Mouse (Mus musculus): ENCODE data around the gene Fgd1.
A peak's percentile ranks its signal among the peaks of the same experiment; 100 is the strongest.

Fgd1 gene

DNA sequence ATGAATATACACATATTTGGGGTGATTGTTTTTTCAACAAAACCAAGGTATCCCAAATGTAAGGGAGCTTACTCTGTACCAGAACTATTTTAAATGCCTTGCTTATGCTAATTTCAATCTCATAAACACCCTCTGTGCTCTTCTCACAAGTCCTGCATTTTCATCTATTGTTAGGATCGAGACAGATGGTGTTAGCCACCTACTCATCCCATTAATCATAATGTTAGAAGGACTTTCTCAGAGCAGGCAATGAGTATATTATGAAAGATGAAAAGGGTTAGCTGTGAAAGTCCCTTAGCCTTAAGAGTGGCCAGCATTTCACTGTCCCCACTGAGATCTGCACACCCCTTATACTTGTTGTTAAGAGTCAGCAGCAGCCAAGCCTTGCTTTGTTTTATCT lies 41.5 kb downstream of the Fgd1 start:
- no peak for DNase-seq (ENCODE audit: low read depth, low spot score)

DNA sequence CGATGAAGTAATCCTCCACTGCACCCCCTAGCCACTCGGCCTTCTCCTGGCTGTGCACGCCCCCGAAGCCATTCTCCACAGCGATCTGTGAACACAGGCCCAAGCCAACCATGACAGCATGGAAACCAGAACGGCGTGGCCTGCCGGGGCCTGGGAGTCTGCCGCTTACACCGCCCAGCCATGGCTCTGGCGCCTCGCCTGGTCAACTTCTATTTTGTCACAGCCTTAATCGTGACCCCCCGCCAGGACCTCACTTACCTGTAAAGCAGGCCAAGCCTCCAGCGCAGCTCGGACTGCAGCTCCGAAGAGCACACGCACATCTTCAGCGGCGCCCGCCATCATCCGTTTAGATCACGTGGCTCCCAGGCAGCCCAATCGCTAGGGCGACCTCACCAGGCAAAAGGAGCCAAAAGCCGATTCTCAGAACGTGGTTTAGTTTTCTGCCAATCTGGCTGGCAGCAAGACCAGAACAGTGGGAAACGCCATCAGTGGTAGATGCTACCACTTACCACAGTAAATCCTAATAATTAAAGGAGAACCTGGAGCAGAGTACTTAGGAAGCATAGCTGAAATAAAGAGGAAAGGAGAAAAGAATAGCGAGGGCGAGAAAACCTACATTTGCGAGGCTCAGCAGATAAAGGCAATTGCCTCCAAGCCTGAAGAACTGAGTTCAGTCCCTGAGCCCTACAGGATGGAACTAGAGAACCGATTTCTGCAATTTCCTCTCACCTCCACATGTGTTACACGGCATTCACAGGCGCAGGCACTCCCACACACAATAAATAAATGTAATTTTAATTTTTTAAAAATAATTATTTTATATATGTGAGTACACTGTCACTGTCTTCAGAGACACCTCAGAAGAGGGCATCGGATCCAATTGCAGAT lies 50.5 kb downstream of the Fgd1 start, which contains the start of gene Tsr2:
TSS of gene Tsr2 (minus strand) at position 373 of the 888 bp plus-strand sequence.
- peak; percentile 46 for DNase-seq (ENCODE audit: low read depth, low spot score)

DNA sequence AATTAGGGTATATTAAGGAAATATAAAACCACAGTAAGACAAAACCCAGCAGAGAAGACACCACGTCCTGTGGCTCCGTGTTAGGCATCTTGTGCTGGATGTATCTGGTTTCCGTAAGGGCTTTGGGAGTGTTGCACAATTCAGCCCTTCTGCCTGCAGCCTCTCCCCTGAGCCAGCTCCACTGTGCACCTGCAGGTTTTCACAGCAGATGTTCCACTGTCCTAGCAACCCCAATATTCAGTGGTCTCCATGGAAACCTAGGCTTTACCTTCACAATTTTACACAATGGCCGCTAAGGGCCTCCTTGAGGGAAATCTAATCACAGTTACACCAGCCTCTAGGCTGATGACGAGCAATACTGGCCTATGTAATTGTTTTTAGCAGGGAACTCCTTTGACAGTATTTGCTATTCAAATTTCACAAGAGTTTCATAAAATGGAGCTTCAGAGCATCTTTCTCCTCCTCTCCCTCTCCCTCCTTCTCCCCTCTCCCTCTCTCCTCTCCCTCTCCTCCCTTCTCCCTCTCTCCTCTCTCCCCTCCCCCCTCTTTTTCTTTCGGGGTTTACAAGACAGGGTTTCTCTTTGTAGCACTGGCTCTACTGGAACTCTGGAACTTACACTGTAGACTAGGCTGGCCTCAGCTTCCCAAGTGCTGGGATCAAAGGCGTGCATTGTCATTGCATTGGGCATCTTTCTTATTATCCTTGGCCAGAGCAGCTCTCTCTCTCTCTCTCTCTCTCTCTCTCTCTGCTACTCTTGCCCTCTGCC lies 61.5 kb downstream of the Fgd1 start:
- DNase-seq (ENCODE audit: low read depth, low spot score) = no peak

DNA sequence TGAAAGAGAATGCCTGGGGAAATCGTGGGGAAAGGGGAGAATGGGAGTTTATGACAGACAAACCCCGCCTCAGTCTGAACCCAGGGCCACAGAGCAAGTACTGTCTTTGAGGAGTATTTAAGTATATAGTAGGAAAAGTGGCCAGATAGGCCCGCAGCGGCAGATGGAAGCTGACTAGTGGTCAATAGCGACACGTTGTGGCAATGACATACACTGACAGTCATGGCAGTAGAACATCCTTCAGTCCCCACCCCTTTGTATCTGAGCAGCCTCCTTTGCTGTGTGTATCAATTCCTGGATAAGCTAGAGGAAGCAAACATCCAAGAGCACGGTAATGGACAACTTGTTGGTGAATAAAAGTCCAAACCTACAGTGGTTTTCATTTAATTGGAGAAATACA lies 70.8 kb downstream of the Fgd1 start:
- DNase-seq (ENCODE audit: low read depth, low spot score) = no peak

DNA sequence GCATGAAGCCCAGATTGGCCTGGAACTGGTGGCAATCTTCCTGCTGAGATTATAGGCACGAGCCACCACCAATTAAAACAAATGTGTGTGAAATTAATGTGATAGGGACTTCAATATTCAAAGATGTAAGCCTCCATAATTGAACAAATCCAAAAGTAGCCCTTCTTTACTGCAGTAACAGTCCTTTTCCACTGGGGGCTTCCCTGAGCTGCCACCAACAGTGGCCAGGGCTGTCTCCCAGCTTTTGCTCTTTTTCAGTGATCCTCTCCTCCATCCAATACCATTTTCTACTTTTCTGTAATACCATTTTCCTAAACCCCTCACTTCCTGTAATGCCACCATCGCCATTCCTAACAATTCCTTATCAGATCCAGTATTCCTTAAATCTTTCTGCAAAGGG lies 71.5 kb downstream of the Fgd1 start:
- no peak for DNase-seq (ENCODE audit: low read depth, low spot score)

DNA sequence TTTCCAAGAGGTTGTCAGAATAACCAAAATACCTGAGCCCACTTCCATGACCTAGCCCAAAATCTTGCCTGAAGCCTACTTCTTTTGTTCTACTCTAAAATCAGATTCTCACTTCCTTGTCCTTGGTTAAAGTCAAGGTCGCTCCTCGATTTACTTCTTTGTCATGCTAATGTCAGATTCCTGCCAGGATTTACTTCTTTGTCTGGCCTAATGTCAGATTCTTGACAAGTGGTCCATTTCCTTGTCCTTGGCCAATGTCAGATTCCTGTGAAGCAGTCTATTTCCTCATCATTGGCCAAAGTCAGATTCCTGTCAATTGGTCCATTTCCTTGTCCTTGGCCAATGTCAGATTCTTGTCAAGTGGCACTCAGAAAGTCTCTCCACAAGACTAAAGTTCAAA lies 78.0 kb downstream of the Fgd1 start:
- DNase-seq (ENCODE audit: low read depth, low spot score) = no peak

DNA sequence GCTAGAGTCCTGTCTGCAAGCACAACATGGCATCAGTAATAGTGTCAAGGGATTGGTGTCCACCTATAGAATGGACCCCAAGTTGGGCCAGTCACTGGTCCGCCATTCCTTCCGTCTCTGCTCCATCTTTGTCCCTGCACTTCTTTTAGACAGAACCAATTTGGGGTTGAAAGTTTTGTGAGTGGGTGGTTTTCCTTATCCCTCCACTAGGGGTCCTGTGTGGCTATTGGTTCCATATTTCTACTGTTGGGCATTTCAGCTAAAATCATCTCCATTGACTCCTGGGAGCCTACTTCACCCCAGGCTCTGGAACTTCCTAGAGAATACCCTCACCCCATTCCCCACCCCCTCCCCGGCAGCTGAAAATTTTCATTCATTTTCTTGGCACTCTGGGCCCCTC lies 84.5 kb downstream of the Fgd1 start:
- DNase-seq (ENCODE audit: low read depth, low spot score) = no peak

DNA sequence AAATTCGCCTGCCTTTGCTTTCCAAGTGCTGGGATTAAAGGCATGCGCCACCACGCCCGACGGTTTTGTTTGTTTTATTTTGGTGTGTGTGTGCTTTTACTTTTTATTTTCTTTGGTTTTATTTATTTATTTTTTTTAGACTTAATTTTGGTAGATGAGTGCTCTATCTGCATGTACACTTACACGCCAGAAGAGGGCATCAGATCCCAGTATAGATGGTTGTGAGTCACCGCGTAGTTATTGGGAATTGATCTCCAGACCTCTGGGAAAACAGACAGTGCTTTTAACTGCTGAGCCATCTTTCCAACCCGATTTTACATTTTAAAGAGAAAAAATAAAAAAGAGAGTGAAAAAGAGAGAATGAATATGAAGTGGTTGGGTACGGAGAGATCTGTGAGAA lies 86.8 kb downstream of the Fgd1 start:
- no peak for DNase-seq (ENCODE audit: low read depth, low spot score)
